23 mouse cellular contexts compared by ENCODE assay signal in the genomic region with DNA sequence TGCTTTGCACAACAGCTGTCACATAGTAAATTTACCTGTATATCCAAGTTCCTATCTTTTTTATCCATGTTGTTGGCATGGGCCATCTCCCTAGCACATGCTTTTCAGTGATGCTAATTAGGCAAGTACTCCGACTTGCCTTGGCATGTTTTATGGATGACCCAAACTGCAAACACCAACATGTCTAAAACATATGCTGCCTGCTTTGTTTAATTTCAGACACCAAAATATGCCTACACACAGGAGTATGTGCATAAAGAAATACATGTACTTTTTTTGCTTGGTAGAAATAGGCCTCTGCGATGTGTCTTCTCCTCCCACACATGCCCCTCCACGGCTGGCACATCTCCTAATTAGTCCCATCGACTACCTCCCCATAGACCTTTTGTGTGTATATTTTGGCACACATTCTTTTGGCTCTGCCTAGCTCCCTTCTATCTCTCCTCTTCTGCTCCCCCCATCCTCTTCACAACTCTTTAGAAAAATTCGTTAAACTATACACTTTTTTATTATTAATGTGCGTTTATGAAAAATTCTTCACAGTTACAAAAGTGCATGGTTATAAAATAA. TPM values are rescaled to one million over a fixed set of nuclear protein-coding genes. Genes with fewer than 3 reads are reported as not detected.
"Had no signal": no experiment of that assay in that cellular context is flagged by ENCODE, and none has a peak within 500 bp of the region (broad histone marks: within the 10 kb centered on the region; RNA-seq: fewer than 3 reads in every experiment).

No protein-coding gene starts in this region.

- H3K4me3 ChIP-seq: kidney, embryonic 15.5 days; limb, embryonic 10.5 days; limb, embryonic 13.5 days; liver, embryonic 12.5 days; liver, embryonic 15.5 days; lung, embryonic 15.5 days had no signal

- H3K9ac ChIP-seq: kidney, embryonic 15.5 days; limb, embryonic 13.5 days; liver, embryonic 12.5 days; liver, embryonic 15.5 days; lung, embryonic 15.5 days had no signal

- H3K4me1 ChIP-seq: kidney, embryonic 15.5 days; limb, embryonic 10.5 days; limb, embryonic 13.5 days; liver, embryonic 12.5 days; liver, embryonic 15.5 days; lung, embryonic 15.5 days had no signal

- H3K9me3 ChIP-seq: kidney, embryonic 15.5 days; limb, embryonic 10.5 days; limb, embryonic 13.5 days; liver, embryonic 12.5 days; liver, embryonic 15.5 days; lung, embryonic 15.5 days had no signal

- H3K36me3 ChIP-seq: kidney, embryonic 15.5 days; limb, embryonic 10.5 days; limb, embryonic 13.5 days; liver, embryonic 12.5 days; liver, embryonic 15.5 days; lung, embryonic 15.5 days had no signal

- H3K27ac ChIP-seq: kidney, embryonic 15.5 days; limb, embryonic 10.5 days; limb, embryonic 13.5 days; liver, embryonic 12.5 days; liver, embryonic 15.5 days; lung, embryonic 15.5 days; stomach, postnatal 0 days had no signal

- H3K4me2 ChIP-seq: kidney, embryonic 15.5 days; limb, embryonic 13.5 days; liver, embryonic 12.5 days; liver, embryonic 15.5 days; lung, embryonic 15.5 days; midbrain, embryonic 11.5 days had no signal

- ATAC-seq: liver, embryonic 12.5 days had no signal

- DNase-seq: kidney, postnatal 10 days; kidney, postnatal 36 days; layer of hippocampus, postnatal 36 days; liver; lung, adult 18-20 months; lung, postnatal 14 days; lung, postnatal 4 days; midbrain, embryonic 14.5 days; right cerebral cortex, postnatal 14 days; right cerebral cortex, postnatal 4 days; thymus, adult 2 months; thymus, postnatal 14 days; thymus, postnatal 4 days had no signal

- H3K27me3 ChIP-seq: liver, embryonic 12.5 days; liver, embryonic 15.5 days; lung, embryonic 15.5 days had no signal

RNA-seq across cellular contexts. Expression of gene Lrrc55, which starts 9.3 kb away (rescaled TPM):
- total RNA-seq: megakaryocyte progenitor cell, adult 5-6 weeks; megakaryocyte-erythroid progenitor cell, adult 5-6 weeks had no signal

RNA-seq across cellular contexts. Expression of gene Aplnr, which starts 51.6 kb away (rescaled TPM):
- total RNA-seq: megakaryocyte-erythroid progenitor cell, adult 5-6 weeks had no signal
